Mouse (Mus musculus) small intestine, adult 2 months (tissue): ENCODE results near the gene Olfr161. TPM values are rescaled to one million over a fixed set of nuclear protein-coding genes. Genes with fewer than 3 reads are reported as not detected.
"Not testable (repeated sequence)": the region's sequence is repeated elsewhere in the genome, so short reads cannot be mapped to it uniquely, and the experiment has no call there.

ENCODE experiments used
- H3K27ac ChIP-seq: fragments of 200-500 bp; 2 replicates; pipeline ENCODE4 v1.5.1; 2012; ENCODE audit warnings: low read depth, low read length, control low read depth, inconsistent platforms; ENCODE audit not compliant: insufficient read depth
- H3K27me3 ChIP-seq: fragments of 200-500 bp; 2 replicates; pipeline ENCODE4 v1.6.1; 2012; ENCODE audit warnings: mild to moderate bottlenecking, moderate library complexity, low read length, inconsistent platforms; ENCODE audit not compliant: control insufficient read depth, insufficient read depth
- H3K36me3 ChIP-seq: fragments of 200-500 bp; 2 replicates; pipeline ENCODE4 v1.6.1; 2012; ENCODE audit warnings: mild to moderate bottlenecking, low read length, control low read depth, inconsistent platforms; ENCODE audit not compliant: control insufficient read depth, insufficient read depth
- H3K4me1 ChIP-seq: fragments of 200-500 bp; 2 replicates; pipeline ENCODE4 v1.6.1; 2012; ENCODE audit warnings: low read length, inconsistent platforms, mixed read lengths; ENCODE audit not compliant: control insufficient read depth, insufficient read depth, insufficient read length
- H3K4me3 ChIP-seq: fragments of 200-500 bp; 2 replicates; pipeline ENCODE4 v1.5.1; 2012; ENCODE audit warnings: low read depth, mild to moderate bottlenecking, control low read depth, inconsistent platforms, low read length, moderate library complexity
- CTCF ChIP-seq: fragments of 200-500 bp; IDR thresholded peaks from 2 replicates; pipeline ENCODE4 v1.5.1; 2012; ENCODE audit warnings: low read depth, mild to moderate bottlenecking, control low read depth, inconsistent platforms, low read length, moderate library complexity, mixed read lengths; ENCODE audit not compliant: insufficient replicate concordance, insufficient read length; ENCODE audit errors: extremely low read depth
- POLR2A ChIP-seq: fragments of 200-500 bp; IDR thresholded peaks from 2 replicates; pipeline ENCODE4 v1.6.1; 2012; ENCODE audit warnings: low read depth, mild to moderate bottlenecking, control low read depth, inconsistent platforms, low read length, moderate library complexity
- WGBS: fragments of 180-500 bp; shearing (Covaris S2); methylation state at CpG from one replicate; pipeline ENCODE4 v1.1.7; 2018; 5-methylcytosine and 5-hydroxymethylcytosine counted together
- polyA plus RNA-seq: library from polyadenylated mRNA; depleted of rRNA; stranded (reverse); fragments of >200 nt; gene quantifications from 2 replicates; pipeline ENCODE4 v1.2.3, GENCODE M21; 2012; rRNA removed

Gene Olfr161
- polyA plus RNA-seq: not detected in 2 replicates

DNA sequence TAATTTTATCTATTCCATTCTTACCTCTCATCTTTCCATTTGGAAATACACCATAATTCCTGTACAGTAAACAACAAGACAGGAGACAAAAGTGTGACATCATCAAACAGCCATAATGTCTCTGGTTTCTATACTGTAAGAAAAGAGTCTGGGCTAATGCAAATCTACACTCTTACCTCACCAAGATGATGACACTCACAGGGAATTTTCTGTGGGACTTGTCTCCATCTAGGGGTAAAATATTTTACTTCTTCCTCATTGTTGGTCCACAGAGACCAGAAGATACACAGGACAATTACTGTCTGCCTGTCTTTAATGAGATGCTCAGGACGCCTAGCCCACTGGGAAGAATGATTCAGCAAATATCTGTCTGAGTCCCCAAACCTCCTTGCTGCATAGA, at the start of gene Olfr161:
TSS of gene Olfr161 (plus strand) at position 352 of the 400 bp plus-strand sequence.
- Histone ChIP-seq H3K4me1 (no peaks in the 10 kb centered on the region), H3K27ac (no peak within 1 kb of the TSS), H3K27me3 (no peaks in the 10 kb centered on the region), H3K4me3 (no peak within 1 kb of the TSS), H3K36me3 (no peaks in the 10 kb centered on the region)
- WGBS: 55% methylated on average over 1 of the region's 1 CpGs
- TF ChIP-seq POLR2A: no peak

DNA sequence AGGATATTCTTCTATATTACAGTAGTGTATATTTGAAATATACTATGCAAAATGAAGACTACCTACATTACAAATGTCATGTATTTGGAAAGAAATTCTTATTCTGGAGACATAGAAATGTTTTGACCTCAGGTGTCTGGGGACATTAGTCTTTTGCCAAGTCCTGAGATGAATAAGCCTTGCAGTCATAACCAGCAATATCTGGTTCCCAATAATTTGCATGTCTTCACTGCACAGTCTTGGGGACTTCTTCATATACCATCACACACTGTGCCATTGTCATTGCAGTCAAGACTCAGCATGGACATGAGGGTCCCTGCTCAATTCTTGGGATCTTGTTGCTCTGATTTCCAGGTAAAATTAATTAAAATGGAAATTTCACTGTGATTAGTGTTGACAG, 27.3 kb upstream of the Olfr161 start:
- Histone ChIP-seq H3K4me1 (no peaks in the 10 kb centered on the region), H3K27ac (no peak overlapping the region), H3K4me3 (no peak overlapping the region), H3K27me3 (no peaks in the 10 kb centered on the region), H3K36me3 (no peaks in the 10 kb centered on the region)
- TF ChIP-seq CTCF (no peak), POLR2A (no peak)

DNA sequence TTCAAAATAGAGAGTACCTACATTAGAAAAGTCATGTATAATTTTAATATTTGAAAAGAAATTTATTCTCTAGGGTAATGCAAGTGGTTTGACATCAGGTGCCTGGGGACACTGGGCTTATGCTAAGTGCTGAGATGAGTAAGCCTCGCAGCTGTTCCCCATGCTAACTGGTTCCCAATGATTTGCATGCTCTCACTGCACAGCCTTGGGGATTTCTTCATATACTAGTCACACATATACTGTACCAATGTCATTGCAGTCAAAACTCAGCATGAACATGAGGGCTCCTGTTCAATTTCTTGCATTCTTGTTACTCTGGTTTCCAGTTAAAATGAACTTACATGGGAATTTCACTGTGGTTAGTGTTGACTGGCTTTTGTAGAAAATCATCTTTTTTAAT, 13.2 kb upstream of the Olfr161 start:
- WGBS: 74% methylated on average over 1 of the region's 1 CpGs
- H3K27me3 ChIP-seq, H3K27ac ChIP-seq, H3K36me3 ChIP-seq, H3K4me1 ChIP-seq, H3K4me3 ChIP-seq: not testable (repeated sequence)

DNA sequence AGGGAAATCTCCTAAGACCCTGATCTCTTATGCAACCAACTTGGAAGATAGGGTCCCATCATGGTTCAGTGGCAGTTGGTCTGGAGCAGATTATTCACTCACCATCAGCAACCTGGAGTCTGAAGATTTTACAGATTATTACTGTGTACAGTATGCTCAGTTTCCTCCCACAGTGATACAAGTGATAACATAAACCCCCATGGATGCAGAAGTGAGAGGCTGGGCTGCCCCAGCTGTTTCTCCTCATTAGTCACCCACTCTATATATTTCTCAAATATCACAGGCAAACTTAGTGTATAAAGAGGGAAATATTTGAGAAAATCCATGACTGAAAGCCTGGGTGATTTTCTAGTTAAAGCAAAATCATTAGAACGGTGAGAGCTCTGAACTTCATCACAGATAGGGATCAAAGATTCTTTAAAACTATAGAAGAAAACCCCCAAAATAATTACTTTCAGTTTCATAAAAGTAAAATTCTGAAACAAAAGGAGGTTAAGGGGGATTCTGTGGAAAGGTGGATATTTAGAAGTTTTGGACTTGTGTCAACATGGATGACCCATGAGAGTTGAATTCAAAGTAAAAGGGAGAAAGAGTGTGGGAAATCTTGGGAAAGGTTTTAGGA, 12.5 kb upstream of the Olfr161 start:
- H3K27ac ChIP-seq, H3K4me3 ChIP-seq, H3K27me3 ChIP-seq, H3K4me1 ChIP-seq, H3K36me3 ChIP-seq: not testable (repeated sequence)
- WGBS: 88% methylated on average over 1 of the region's 1 CpGs

DNA sequence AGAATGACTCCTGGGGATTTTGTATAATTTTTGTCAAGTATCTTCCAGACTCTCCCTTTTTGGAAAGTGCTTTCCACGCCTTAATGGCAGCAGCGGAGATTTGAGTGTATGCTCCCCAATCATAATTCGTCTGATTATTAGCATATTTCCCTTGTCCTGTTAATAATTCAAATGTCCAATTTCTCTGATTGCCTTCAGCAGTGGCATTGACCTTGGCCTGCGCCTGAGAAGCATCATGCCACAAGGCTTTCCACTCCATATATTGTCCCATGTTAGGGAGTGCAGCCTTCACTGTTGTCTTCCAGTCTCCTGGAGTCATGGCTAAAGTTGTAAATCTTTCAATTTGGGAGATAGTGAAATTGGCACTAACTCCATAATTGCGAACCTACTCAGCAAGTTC, 40.5 kb downstream of the Olfr161 start:
- H3K4me1 ChIP-seq: not testable (repeated sequence)

DNA sequence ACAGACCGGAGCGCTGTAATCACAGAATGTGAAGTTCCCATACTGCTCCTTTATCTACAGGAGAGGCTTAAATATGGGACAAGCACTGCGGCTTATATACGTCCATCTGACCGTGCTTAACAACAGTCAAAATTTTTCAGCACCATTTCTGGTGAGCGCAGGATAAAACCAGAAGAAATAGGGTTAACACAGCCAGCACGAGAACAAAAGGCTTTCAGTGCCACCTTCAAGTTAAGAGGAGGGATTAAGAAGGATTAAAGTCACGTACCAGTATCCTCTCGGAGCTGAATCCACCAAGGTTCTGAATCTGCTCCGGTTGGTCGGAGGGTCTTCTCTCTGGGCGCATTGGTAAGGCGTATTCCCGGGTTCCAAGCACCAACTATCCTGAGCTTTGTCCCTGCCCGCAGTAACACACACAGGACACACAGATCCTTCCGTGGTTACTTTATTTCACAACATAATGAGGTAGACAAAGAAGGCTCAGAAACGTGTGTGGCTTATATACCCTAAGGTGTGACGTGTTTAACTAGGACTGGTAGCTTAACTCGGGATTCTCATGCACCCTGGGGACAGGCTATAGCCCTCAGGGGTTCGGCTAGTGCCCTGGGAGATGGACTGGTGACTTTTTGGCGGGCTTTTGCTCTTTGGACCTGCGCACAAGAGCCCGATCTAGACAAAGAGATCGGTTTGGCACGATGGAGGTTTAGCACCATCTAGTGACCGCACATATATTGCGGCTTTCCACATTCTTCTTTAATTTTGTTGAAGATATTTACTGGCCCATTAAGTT, 41.9 kb downstream of the Olfr161 start:
- not testable (repeated sequence) for H3K27ac ChIP-seq, H3K36me3 ChIP-seq, H3K27me3 ChIP-seq, H3K4me1 ChIP-seq
- peak; percentile 18; the same call in 1 of the 2 replicates for TF ChIP-seq CTCF
- H3K4me3 ChIP-seq: peak overlapping the region; percentile 19; the same call in 1 of the 2 replicates
- 31% methylated on average over 27 of the region's 27 CpGs for WGBS

More for the DNA sequence above, 40.5 kb downstream of the Olfr161 start:
- not testable (repeated sequence) for H3K4me3 ChIP-seq, H3K27me3 ChIP-seq, H3K27ac ChIP-seq, H3K36me3 ChIP-seq
- WGBS: 73% methylated on average over 5 of the region's 5 CpGs

Other genes starting within 250 kb of the Olfr161 start
- 0.33 and 0.62 TPM in 2 replicates for gene Mefv, start 127.1 kb downstream of the Olfr161 start, polyA plus RNA-seq
- 2.5 and 3.8 TPM in 2 replicates for gene Zfp263, start 153.1 kb downstream of the Olfr161 start, polyA plus RNA-seq
- not detected in 2 replicates for gene Olfr15, start 239.8 kb downstream of the Olfr161 start, polyA plus RNA-seq